Mouse (Mus musculus): ENCODE data around the gene Gm14744. TPM values are rescaled to one million over a fixed set of nuclear protein-coding genes. Genes with fewer than 3 reads are reported as not detected.
"Not testable (repeated sequence)": the region's sequence is repeated elsewhere in the genome, so short reads cannot be mapped to it uniquely, and the experiment has no call there.

The Gm14744 gene
- total RNA-seq (2015), result not detected in 2 replicates
- total RNA-seq (2017), result not detected in 2 replicates

DNA sequence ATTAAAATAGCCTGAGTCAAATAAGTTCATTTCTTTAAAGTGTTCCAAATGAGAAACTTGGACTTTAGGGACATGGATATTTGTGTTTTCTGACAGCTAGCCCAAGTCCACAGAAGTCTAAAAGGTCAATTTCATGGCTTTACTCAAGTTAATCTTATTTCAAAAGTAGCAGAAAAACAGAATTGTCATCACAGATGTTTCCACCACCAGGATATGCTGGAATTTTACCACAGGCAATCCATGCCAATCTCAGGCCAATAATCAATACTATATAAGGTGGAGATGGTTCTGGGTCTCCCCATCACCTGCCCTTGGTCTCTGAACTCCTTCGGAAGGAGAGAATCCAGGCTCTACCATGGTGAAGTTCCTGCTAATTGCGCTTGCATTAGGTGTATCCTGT lies at the start of gene Gm14744:
Gm14744 (plus strand) TSS at position 301 of the 400 bp plus-strand sequence.
- not testable (repeated sequence) for ATAC-seq (ENCODE audit: poor library complexity, severe bottlenecking)

DNA sequence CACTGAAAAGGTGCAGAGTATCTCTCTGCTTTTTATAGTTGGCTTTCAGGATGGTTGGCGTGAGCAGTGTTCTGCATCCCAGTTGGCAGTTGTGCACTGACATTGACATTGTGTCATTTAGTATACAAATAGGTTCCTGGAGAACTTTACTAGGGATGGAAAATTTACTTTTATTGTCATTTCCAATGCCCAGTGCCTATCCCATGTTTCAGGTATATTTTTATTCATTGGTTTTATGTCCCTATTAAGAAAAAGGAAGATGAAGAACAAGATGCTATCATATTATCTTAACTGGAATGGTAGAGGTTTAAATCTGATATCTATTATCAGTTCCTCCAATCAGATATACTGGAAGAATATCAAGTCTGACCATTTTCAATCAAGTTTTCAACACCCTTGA lies 11.0 kb upstream of the Gm14744 start, which contains the start of gene Pbsn:
Pbsn (minus strand) TSS at position 101 of the 400 bp plus-strand sequence.
- ATAC-seq (ENCODE audit: poor library complexity, severe bottlenecking), result no peak

DNA sequence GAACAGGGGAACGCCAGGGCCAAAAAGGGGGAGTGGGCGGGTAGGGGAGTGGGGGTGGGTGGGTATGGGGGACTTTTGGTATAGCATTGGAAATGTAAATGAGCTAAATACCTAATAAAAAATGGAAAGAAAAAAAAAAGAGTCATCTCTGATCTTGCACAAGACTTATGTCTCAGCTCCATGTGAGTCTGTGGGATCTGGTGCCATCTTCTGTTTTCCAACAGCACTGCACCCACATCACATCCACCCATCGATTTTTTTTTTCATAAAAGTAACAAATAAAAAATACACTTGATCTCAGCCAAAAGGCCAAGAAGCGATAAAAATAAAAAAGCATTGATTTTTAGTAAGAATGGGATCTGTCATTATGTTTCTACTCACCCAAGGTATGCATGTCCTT lies 15.5 kb downstream of the Gm14744 start:
- not testable (repeated sequence) for ATAC-seq (ENCODE audit: poor library complexity, severe bottlenecking)

Other genes starting within 250 kb of the Gm14744 start
- 77.6 and 86.5 TPM in 2 replicates for gene Prkx, start 68.5 kb upstream of the Gm14744 start, total RNA-seq (2015)
- 43.4 and 45.0 TPM in 2 replicates for gene Prkx, start 68.5 kb upstream of the Gm14744 start, total RNA-seq (2017)
- gene Pbsn, start 11.1 kb upstream of the Gm14744 start, total RNA-seq (2015), result not detected in 2 replicates
- gene Pbsn, start 11.1 kb upstream of the Gm14744 start, total RNA-seq (2017), result not detected in 2 replicates
- not detected in 2 replicates for gene 5430402E10Rik, start 60.3 kb downstream of the Gm14744 start, total RNA-seq (2015)
- not detected in 2 replicates for gene 5430402E10Rik, start 60.3 kb downstream of the Gm14744 start, total RNA-seq (2017)
- not detected in 2 replicates for gene Obp1a, start 226.6 kb downstream of the Gm14744 start, total RNA-seq (2015)
- gene Obp1a, start 226.6 kb downstream of the Gm14744 start, total RNA-seq (2017), result not detected in 2 replicates